Mouse (Mus musculus): ENCODE results near the gene Slc4a8. TPM values are rescaled to one million over a fixed set of nuclear protein-coding genes. Genes with fewer than 3 reads are reported as not detected.

The Slc4a8 gene
- total RNA-seq, 2 experiments from 2014 or later, result 74.4 to 77.9 TPM

Other genes with a start within 250 kb of the Slc4a8 start
- gene Tfcp2, start 209.7 kb upstream of the Slc4a8 start, total RNA-seq (2021), result 10 to 100 TPM; 29.9 to 32.9 TPM
- gene Pou6f1, start 161.8 kb upstream of the Slc4a8 start, total RNA-seq (2021), result 100 to 1,000 TPM in 1 of 2 experiments, 10 to 100 TPM in 1; 98.2 to 104 TPM
- 100 to 1,000 TPM; 116 to 119 TPM for gene Dazap2, start 146.4 kb upstream of the Slc4a8 start, total RNA-seq (2021)
- gene Smagp, start 124.8 kb upstream of the Slc4a8 start, total RNA-seq (2021), result 1 to 10 TPM; 1.4 to 1.9 TPM
- 1 to 10 TPM; 5.4 to 5.7 TPM for gene Bin2, start 92.2 kb upstream of the Slc4a8 start, total RNA-seq (2021)
- gene Cela1, start 73.8 kb upstream of the Slc4a8 start, total RNA-seq (2021), result 1 to 10 TPM; 1.7 to 2.1 TPM
- 10 to 100 TPM in 1 of 2 experiments, 1 to 10 TPM in 1; 8.9 to 11.4 TPM for gene Galnt6, start 32.4 kb upstream of the Slc4a8 start, total RNA-seq (2021)
- 100 to 1,000 TPM; 212 to 229 TPM for gene Scn8a, start 108.1 kb downstream of the Slc4a8 start, total RNA-seq (2021)

All from layer of hippocampus, adult 18-20 months (tissue).